Mouse (Mus musculus) liver, adult 2 months (tissue): ENCODE results near the gene Ace2.

Source experiments
- CTCF ChIP-seq: fragments of 200-500 bp; IDR thresholded peaks from 2 replicates; pipeline ENCODE4 v1.5.1; 2011; ENCODE audit warnings: low read depth, low read length, control low read depth
- POLR2A ChIP-seq: fragments of 200-500 bp; IDR thresholded peaks from 2 replicates; pipeline ENCODE4 v1.6.1; 2011; ENCODE audit warnings: low read length, control low read depth; ENCODE audit not compliant: insufficient read depth; ENCODE audit errors: extremely low read depth

- TF ChIP-seq POLR2A (no peak), CTCF (no peak)
Observed at GRCm38 (mm10) chrX:164095838-164096237, 43.3 kb upstream of the Ace2 start.
